Mouse (Mus musculus) spleen, postnatal 0 days (tissue): Measurements from ENCODE around the gene Tmem97. TPM values are rescaled to one million over a fixed set of nuclear protein-coding genes. Genes with fewer than 3 reads are reported as not detected.

Experiments used
- polyA plus RNA-seq: library from polyadenylated mRNA; unstranded; fragments of >200 nt; fragmentation: Nextera tagmentation; extraction: Ambion mirVana; gene quantifications from 2 replicates; pipeline ENCODE4 v1.2.1, GENCODE M21; 2015

Tmem97 gene
- 37.9 and 39.6 TPM in 2 replicates for polyA plus RNA-seq

GRCm38 (mm10) chr11:78550168-78551058, at the start of gene Tmem97:
Tmem97 (minus strand) TSS chr11:78550777.

GRCm38 (mm10) chr11:78536080-78536689, 14.4 kb downstream of the Tmem97 start, which contains the start of the genes Tnfaip1 and Ift20:
Tnfaip1 (minus strand) TSS chr11:78536332.
Ift20 (plus strand) TSS chr11:78536361.

GRCm38 (mm10) chr11:78512025-78512957, 38.3 kb downstream of the Tmem97 start, which contains the start of the genes Tmem199 and Poldip2:
Tmem199 (minus strand) TSS chr11:78512172.
Poldip2 (plus strand) TSS chr11:78512193.

GRCm38 (mm10) chr11:78502909-78503650, 47.5 kb downstream of the Tmem97 start, which contains the start of gene Sebox:
Sebox (plus strand) TSS chr11:78503447.

GRCm38 (mm10) chr11:78499004-78499403, 51.6 kb downstream of the Tmem97 start, which contains the start of gene Vtn:
Vtn (plus strand) TSS chr11:78499091.

GRCm38 (mm10) chr11:78497544-78498522, 52.7 kb downstream of the Tmem97 start, which contains the start of gene Sarm1:
Sarm1 (minus strand) TSS chr11:78497754.

Other genes starting within 250 kb of the Tmem97 start
- gene Spag5, start 249.2 kb downstream of the Tmem97 start, polyA plus RNA-seq, result 32.4 and 32.5 TPM in 2 replicates
- 1.4 and 1.7 TPM in 2 replicates for gene Aldoc, start 227.8 kb downstream of the Tmem97 start, polyA plus RNA-seq
- gene Pigs, start 222.4 kb downstream of the Tmem97 start, polyA plus RNA-seq, result 30.3 and 30.6 TPM in 2 replicates
- 42.3 and 46.7 TPM in 2 replicates for gene Unc119, start 207.3 kb downstream of the Tmem97 start, polyA plus RNA-seq
- not detected in 2 replicates for gene Foxn1, start 164.2 kb downstream of the Tmem97 start, polyA plus RNA-seq
- 0.08 TPM in 1 of 2 replicates, not detected in the other for gene Slc13a2, start 128.6 kb downstream of the Tmem97 start, polyA plus RNA-seq
- 2.3 and 3.3 TPM in 2 replicates for gene Slc46a1, start 85.1 kb downstream of the Tmem97 start, polyA plus RNA-seq
- gene Sarm1, start 53.0 kb downstream of the Tmem97 start, polyA plus RNA-seq, result 0.04 TPM in 1 of 2 replicates, not detected in the other
- gene Vtn, start 51.7 kb downstream of the Tmem97 start, polyA plus RNA-seq, result 0.30 and 0.61 TPM in 2 replicates
- not detected in 2 replicates for gene Sebox, start 47.3 kb downstream of the Tmem97 start, polyA plus RNA-seq
- 23.5 and 23.7 TPM in 2 replicates for gene Tmem199, start 38.6 kb downstream of the Tmem97 start, polyA plus RNA-seq
- gene Poldip2, start 38.6 kb downstream of the Tmem97 start, polyA plus RNA-seq, result 72.2 and 74.8 TPM in 2 replicates
- 10.6 and 15.0 TPM in 2 replicates for gene Tnfaip1, start 14.4 kb downstream of the Tmem97 start, polyA plus RNA-seq
- gene Ift20, start 14.4 kb downstream of the Tmem97 start, polyA plus RNA-seq, result 87.4 and 93.9 TPM in 2 replicates
- 8.7 and 11.1 TPM in 2 replicates for gene Nlk, start 146.6 kb upstream of the Tmem97 start, polyA plus RNA-seq
- gene Ccnq, start 201.0 kb upstream of the Tmem97 start, polyA plus RNA-seq, result 26.1 and 29.7 TPM in 2 replicates